Mouse (Mus musculus) heart, postnatal 25 days (tissue): ENCODE data around the gene Sostdc1. TPM values are rescaled to one million over a fixed set of nuclear protein-coding genes. Genes with fewer than 3 reads are reported as not detected.

Experiments
- DNase-seq: peaks from one replicate; pipeline ENCODE4 v3.0.0; 2022; ENCODE audit warnings: low spot score
- intact Hi-C: fragments of 180-260 bp; cut with DNase I; formaldehyde crosslinking; loops from one replicate; pipeline ENCODE4 v1.15.1; 2025
- total RNA-seq, 2 experiments: library from RNA; stranded (reverse); gene quantifications; 2 replicates each; pipeline ENCODE4 v1.2.3; 2021

The Sostdc1 gene
- total RNA-seq, 2 experiments from 2014 or later, result 0.18 to 0.39 TPM

DNA sequence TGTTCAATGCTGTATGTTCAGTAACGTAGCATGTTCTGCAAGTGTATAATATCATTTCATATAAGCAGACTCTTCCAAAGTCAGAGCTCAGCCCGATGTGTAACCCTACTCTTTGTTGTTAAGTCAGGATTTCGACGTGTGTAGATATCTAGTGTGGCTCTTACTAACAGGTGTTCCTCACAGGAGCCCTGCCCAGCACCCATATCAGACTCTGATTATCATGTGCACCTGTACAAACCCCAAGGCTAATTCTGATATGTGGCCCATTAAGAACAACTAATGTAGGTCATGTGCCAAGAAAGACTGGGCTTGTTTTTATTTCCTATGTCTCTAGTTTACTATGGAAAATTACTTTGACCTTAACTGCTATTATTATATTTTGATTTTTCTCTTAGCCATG, 50.1 kb downstream of the Sostdc1 start:
- intact Hi-C loops, result no loop called here
- DNase-seq, result no peak

Other genes starting within 250 kb of the Sostdc1 start
- 10 to 100 TPM; 15.5 to 17.1 TPM for gene Ankmy2, start 157.0 kb upstream of the Sostdc1 start, total RNA-seq
- gene Bzw2, start 156.1 kb upstream of the Sostdc1 start, total RNA-seq, result 100 to 1,000 TPM; 181 to 182 TPM
- not detected for gene Lrrc72, start 60.7 kb upstream of the Sostdc1 start, total RNA-seq
- gene Ispd, start 67.3 kb downstream of the Sostdc1 start, total RNA-seq, result 1 to 10 TPM; 4.7 to 6.3 TPM
- gene D630036H23Rik, start 68.0 kb downstream of the Sostdc1 start, total RNA-seq, result 1 to 10 TPM; 1.7 TPM